Mouse (Mus musculus): ENCODE measurements around the gene Rps26. TPM values are rescaled to one million over a fixed set of nuclear protein-coding genes. Genes with fewer than 3 reads are reported as not detected.

Rps26 gene
- polyA plus RNA-seq, 1 experiment = 1,193 TPM

DNA sequence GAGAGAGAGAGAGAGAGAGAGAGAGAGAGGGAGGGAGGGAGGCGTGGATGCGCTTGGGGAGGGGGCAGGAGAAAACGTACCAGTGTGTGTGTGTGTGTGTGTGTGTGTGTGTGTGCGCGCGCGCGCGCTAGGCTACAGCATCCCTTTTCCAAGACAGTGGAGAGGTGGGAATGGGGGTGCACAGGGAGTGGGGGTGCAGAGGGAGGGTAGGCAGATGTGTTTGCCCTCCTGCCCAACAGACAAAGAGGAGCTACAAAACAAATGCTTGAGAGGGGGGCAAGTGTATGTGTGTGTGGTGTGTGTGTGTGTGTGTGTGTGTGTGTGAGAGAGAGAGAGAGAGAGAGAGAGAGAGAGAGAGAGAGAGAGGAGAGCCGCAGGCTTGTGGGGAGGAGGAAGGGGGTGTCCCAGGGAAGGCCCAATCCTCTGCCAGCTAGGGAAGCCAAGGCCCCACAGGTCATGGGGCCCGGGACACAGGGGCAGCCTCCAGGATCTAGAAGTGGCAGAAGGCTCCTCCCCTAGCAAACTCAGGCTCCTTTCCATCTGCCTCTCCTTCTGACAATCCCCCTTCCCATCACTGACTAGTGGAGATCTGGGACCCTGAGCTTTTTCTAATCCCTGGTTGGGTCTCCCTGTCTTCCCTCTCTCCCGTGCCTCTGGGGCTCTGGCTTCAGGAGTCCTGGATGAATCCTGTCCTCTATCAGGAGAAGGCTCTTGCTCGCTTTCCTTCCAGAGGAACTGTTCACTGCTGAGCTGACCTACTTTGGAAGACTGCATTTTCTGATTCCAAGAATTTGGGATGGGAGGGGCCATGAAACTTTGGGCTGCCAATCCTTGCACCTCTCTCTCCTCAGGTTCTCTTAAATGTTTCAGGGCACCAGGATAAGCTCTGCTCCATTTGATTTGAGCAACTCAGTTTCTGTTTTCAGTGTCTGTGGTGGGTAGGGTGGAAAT is 19.9 kb upstream of the Rps26 start:
- 22% methylated on average over 13 of the region's 13 CpGs for WGBS
- no peak for TF ChIP-seq POLR2A (IDR thresholded peaks at IDR 0.05; ENCODE audit: borderline replicate concordance, control insufficient read depth, low read depth, low read length)
- no peak for TF ChIP-seq CTCF (IDR thresholded peaks at IDR 0.05; ENCODE audit: control insufficient read depth, insufficient read depth, low read length)
- no peak overlapping the region for H3K27ac ChIP-seq (ENCODE audit: control insufficient read depth, insufficient read depth, low read depth, low read length, poor library complexity)
- H3K4me1 ChIP-seq (ENCODE audit: control insufficient read depth, insufficient read depth, low read length) = no peaks in the 10 kb centered on the region; the same call in 1 of the 2 replicates
- no peak overlapping the region for H3K4me3 ChIP-seq (replicated peaks; ENCODE audit: control insufficient read depth, low read depth, low read length)

DNA sequence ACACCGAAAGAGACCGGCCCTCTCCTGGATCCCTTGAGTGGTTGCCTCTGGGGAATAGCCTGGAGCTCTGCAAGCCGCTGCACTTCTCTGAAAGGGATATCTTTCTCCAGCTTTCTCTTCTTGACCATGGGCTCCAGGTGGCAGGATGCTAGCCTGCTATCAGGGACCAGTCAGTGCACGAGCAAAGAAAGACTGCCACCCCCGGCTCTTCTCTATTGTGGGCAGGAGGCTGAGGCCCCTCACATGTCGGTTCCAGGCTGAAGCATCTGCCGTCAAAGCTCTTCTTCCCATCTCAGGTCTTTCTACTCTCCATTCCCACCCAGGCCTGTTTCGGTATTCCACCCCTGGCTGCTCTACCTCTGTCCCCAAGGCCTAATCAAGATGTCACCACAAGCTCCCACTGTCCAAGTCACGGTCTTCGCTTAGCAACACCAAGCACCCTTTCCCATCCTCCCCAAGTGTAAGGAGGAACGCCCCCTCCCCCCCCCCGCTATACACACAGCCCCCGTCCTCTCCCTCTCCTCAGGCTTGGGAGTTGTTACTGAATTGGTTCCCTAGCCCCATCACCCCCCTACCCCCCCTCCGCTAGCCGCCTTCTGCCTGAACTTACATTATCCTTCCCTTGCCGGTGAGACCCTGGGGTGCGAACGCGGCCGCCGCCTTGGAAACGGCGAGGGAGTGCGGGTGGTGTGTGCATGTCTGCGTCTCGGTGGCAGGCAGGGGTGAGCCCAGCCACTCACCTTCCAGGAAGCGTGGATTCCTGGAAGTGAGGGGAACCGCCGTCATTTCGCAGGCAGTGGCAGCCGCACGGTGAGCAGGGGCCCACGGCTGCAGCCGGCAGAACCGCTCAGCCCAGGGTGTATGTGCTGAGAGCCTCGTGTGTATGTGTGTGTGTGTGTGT is 18.8 kb upstream of the Rps26 start, which contains the start of gene Ikzf4:
TSS of gene Ikzf4 (minus strand) at position 881 of the 901 bp plus-strand sequence.
- TF ChIP-seq CTCF (IDR thresholded peaks at IDR 0.05; ENCODE audit: control insufficient read depth, insufficient read depth, low read length) (no peak), POLR2A (IDR thresholded peaks at IDR 0.05; ENCODE audit: borderline replicate concordance, control insufficient read depth, low read depth, low read length) (no peak)
- Histone ChIP-seq H3K4me3 (replicated peaks; ENCODE audit: control insufficient read depth, low read depth, low read length) (peak within 1 kb of the TSS; percentile 20), H3K4me1 (ENCODE audit: control insufficient read depth, insufficient read depth, low read length) (no peaks in the 10 kb centered on the region), H3K27ac (ENCODE audit: control insufficient read depth, insufficient read depth, low read depth, low read length, poor library complexity) (no peak within 1 kb of the TSS)
- WGBS = 18% methylated on average over 36 of the region's 36 CpGs

- Histone ChIP-seq H3K4me3 (replicated peaks; ENCODE audit: control insufficient read depth, low read depth, low read length) (no peak overlapping the region), H3K4me1 (ENCODE audit: control insufficient read depth, insufficient read depth, low read length) (no peaks in the 10 kb centered on the region), H3K27ac (ENCODE audit: control insufficient read depth, insufficient read depth, low read depth, low read length, poor library complexity) (no peak overlapping the region)
- no peak for TF ChIP-seq CTCF (IDR thresholded peaks at IDR 0.05; ENCODE audit: control insufficient read depth, insufficient read depth, low read length)
- no peak for TF ChIP-seq POLR2A (IDR thresholded peaks at IDR 0.05; ENCODE audit: borderline replicate concordance, control insufficient read depth, low read depth, low read length)
- 85% methylated on average over 6 of the region's 6 CpGs for WGBS
Observed at GRCm38 (mm10) chr10:128642749-128643148, 16.2 kb upstream of the Rps26 start.

- H3K4me3 ChIP-seq (replicated peaks; ENCODE audit: control insufficient read depth, low read depth, low read length) = no peak overlapping the region
- WGBS = 77% methylated on average over 7 of the region's 7 CpGs
- no peak overlapping the region for H3K27ac ChIP-seq (ENCODE audit: control insufficient read depth, insufficient read depth, low read depth, low read length, poor library complexity)
- TF ChIP-seq POLR2A (IDR thresholded peaks at IDR 0.05; ENCODE audit: borderline replicate concordance, control insufficient read depth, low read depth, low read length) = no peak
- no peak for TF ChIP-seq CTCF (IDR thresholded peaks at IDR 0.05; ENCODE audit: control insufficient read depth, insufficient read depth, low read length)
- H3K4me1 ChIP-seq (ENCODE audit: control insufficient read depth, insufficient read depth, low read length) = no peaks in the 10 kb centered on the region
Observed at GRCm38 (mm10) chr10:128641871-128642270, 15.3 kb upstream of the Rps26 start.

GRCm38 (mm10) chr10:128640891-128641290 is 14.3 kb upstream of the Rps26 start:
- no peak overlapping the region for H3K4me3 ChIP-seq (replicated peaks; ENCODE audit: control insufficient read depth, low read depth, low read length)
- WGBS = 93% methylated on average over 15 of the region's 15 CpGs
- no peaks in the 10 kb centered on the region for H3K4me1 ChIP-seq (ENCODE audit: control insufficient read depth, insufficient read depth, low read length)
- no peak for TF ChIP-seq POLR2A (IDR thresholded peaks at IDR 0.05; ENCODE audit: borderline replicate concordance, control insufficient read depth, low read depth, low read length)
- H3K27ac ChIP-seq (ENCODE audit: control insufficient read depth, insufficient read depth, low read depth, low read length, poor library complexity) = no peak overlapping the region

- WGBS = 86% methylated on average over 14 of the region's 14 CpGs
- Histone ChIP-seq H3K4me3 (replicated peaks; ENCODE audit: control insufficient read depth, low read depth, low read length) (no peak overlapping the region), H3K4me1 (ENCODE audit: control insufficient read depth, insufficient read depth, low read length) (no peaks in the 10 kb centered on the region), H3K27ac (ENCODE audit: control insufficient read depth, insufficient read depth, low read depth, low read length, poor library complexity) (no peak overlapping the region)
- no peak for TF ChIP-seq POLR2A (IDR thresholded peaks at IDR 0.05; ENCODE audit: borderline replicate concordance, control insufficient read depth, low read depth, low read length)
Observed at GRCm38 (mm10) chr10:128639999-128640398, 13.5 kb upstream of the Rps26 start.

GRCm38 (mm10) chr10:128637011-128637410 is 10.5 kb upstream of the Rps26 start:
- WGBS = 11% methylated on average over 11 of the region's 11 CpGs
- no peaks in the 10 kb centered on the region for H3K4me1 ChIP-seq (ENCODE audit: control insufficient read depth, insufficient read depth, low read length)
- no peak overlapping the region for H3K27ac ChIP-seq (ENCODE audit: control insufficient read depth, insufficient read depth, low read depth, low read length, poor library complexity)
- TF ChIP-seq POLR2A (IDR thresholded peaks at IDR 0.05; ENCODE audit: borderline replicate concordance, control insufficient read depth, low read depth, low read length) = no peak
- no peak for TF ChIP-seq CTCF (IDR thresholded peaks at IDR 0.05; ENCODE audit: control insufficient read depth, insufficient read depth, low read length)
- H3K4me3 ChIP-seq (replicated peaks; ENCODE audit: control insufficient read depth, low read depth, low read length) = no peak overlapping the region

GRCm38 (mm10) chr10:128636561-128636960 is 10.0 kb upstream of the Rps26 start:
- TF ChIP-seq POLR2A (IDR thresholded peaks at IDR 0.05; ENCODE audit: borderline replicate concordance, control insufficient read depth, low read depth, low read length) (no peak), CTCF (IDR thresholded peaks at IDR 0.05; ENCODE audit: control insufficient read depth, insufficient read depth, low read length) (no peak)
- Histone ChIP-seq H3K27ac (ENCODE audit: control insufficient read depth, insufficient read depth, low read depth, low read length, poor library complexity) (no peak overlapping the region), H3K4me1 (ENCODE audit: control insufficient read depth, insufficient read depth, low read length) (no peaks in the 10 kb centered on the region), H3K4me3 (replicated peaks; ENCODE audit: control insufficient read depth, low read depth, low read length) (no peak overlapping the region)
- 16% methylated on average over 6 of the region's 6 CpGs for whole genome bisulfite sequencing
